Mouse (Mus musculus) bone marrow, adult 2 months (tissue): Measurements from ENCODE around the gene Ttc13.

Experiments
- CTCF ChIP-seq: fragments of 200-500 bp; IDR thresholded peaks from 2 replicates; pipeline ENCODE4 v1.5.1; 2011; ENCODE audit warnings: low read length, control low read depth; ENCODE audit not compliant: control insufficient read depth, insufficient read depth
- POLR2A ChIP-seq: fragments of 200-500 bp; IDR thresholded peaks from 2 replicates; pipeline ENCODE4 v1.6.1; 2011; ENCODE audit warnings: low read depth, mild to moderate bottlenecking, control low read depth, low read length, borderline replicate concordance; ENCODE audit not compliant: control insufficient read depth

- no peak for TF ChIP-seq CTCF
- no peak for TF ChIP-seq POLR2A
Measured at GRCm38 (mm10) chr8:124633001-124633703, 88.6 kb downstream of the Ttc13 start.
